Mouse (Mus musculus) heart, embryonic 15.5 days (tissue): ENCODE data around the gene Ccdc106. TPM values are rescaled to one million over a fixed set of nuclear protein-coding genes. Genes with fewer than 3 reads are reported as not detected.
A peak's percentile ranks its signal among the peaks of the same experiment; 100 is the strongest.

Source experiments
- ATAC-seq: fragments of 200-750 bp; cut with Nextera tagmentation; replicated peaks from 2 replicates; pipeline ENCODE4 v1.8.0; 2017; ENCODE audit warnings: low read depth, moderate TSS enrichment; ENCODE audit not compliant: insufficient number of reproducible peaks, insufficient read depth, low FRiP score
- H3K27ac ChIP-seq: fragments of 300-500 bp; sonication (generic); 2 replicates; pipeline ENCODE4 v1.5.1; 2015; ENCODE audit warnings: mild to moderate bottlenecking, inconsistent platforms
- H3K27me3 ChIP-seq: fragments of 300-500 bp; sonication (generic); 2 replicates; pipeline ENCODE4 v1.6.1; 2015; ENCODE audit warnings: inconsistent platforms
- H3K36me3 ChIP-seq: fragments of 300-500 bp; sonication (generic); 2 replicates; pipeline ENCODE4 v1.6.1; 2015; ENCODE audit warnings: mild to moderate bottlenecking, inconsistent platforms
- H3K4me1 ChIP-seq: fragments of 300-500 bp; sonication (generic); replicated peaks from 2 replicates; pipeline ENCODE4 v1.6.1; 2015; ENCODE audit warnings: inconsistent platforms
- H3K4me2 ChIP-seq: fragments of 300-500 bp; sonication (generic); 2 replicates; pipeline ENCODE4 v1.6.1; 2015; ENCODE audit warnings: inconsistent platforms, mild to moderate bottlenecking, moderate library complexity
- H3K4me3 ChIP-seq: fragments of 300-500 bp; sonication (generic); 2 replicates; pipeline ENCODE4 v1.5.1; 2015; ENCODE audit warnings: mild to moderate bottlenecking, inconsistent platforms
- H3K9ac ChIP-seq: fragments of 300-500 bp; sonication (generic); 2 replicates; pipeline ENCODE4 v1.6.1; 2015; ENCODE audit warnings: mild to moderate bottlenecking, inconsistent platforms
- H3K9me3 ChIP-seq: fragments of 300-500 bp; sonication (generic); replicated peaks from 2 replicates; pipeline ENCODE4 v1.6.1; 2016; ENCODE audit warnings: inconsistent platforms
- WGBS: fragments of 180-500 bp; shearing (Covaris S2); methylation state at CpG from one replicate; pipeline ENCODE4 v1.1.7; 2015; ENCODE audit warnings: mixed read lengths; 5-methylcytosine and 5-hydroxymethylcytosine counted together
- polyA plus RNA-seq: library from polyadenylated mRNA; unstranded; fragments of >200 nt; fragmentation: Nextera tagmentation; extraction: Ambion mirVana; gene quantifications from 2 replicates; pipeline ENCODE4 v1.2.1, GENCODE M21; 2015

The Ccdc106 gene
- polyA plus RNA-seq, 1 experiment from 2014 or later: 1.7 TPM

DNA sequence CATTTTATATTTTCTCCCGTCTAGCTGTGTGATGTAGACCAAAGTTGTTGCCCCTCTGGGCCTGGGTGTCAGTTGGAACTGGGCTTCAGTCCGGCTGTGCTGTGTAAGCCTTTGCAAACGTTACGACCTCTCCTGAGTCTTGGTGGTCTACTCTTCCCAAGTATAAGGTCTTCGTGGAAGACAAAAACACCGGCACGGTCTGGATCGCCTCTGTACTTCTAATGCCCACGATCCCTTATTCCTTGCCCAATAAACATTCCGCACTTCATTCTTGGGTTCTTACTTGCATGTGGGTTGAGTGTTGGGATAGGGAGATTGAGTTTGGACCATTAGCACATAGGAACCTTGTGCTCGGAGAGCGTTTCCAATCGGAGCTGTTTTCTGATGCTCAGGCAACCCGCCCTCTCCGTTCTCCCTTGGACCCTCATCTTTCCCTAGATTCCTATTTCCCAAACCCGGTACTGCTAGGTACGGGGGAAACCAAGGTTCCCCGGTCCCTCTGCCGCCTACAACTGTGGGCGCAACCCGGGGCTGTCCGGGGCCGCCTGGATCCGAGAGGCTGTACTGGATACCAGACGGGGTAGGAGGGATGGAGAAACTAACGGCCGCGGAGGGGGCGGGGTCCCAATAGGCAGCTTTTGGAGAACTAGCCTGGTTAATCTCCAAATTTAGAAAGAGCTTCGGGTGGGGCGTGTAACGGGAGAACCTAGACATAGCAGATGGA is 33.3 kb downstream of the Ccdc106 start:
- H3K4me1 ChIP-seq: peaks cover 40% of the 10 kb centered on the region
- peaks cover 70% of the 10 kb centered on the region for H3K27me3 ChIP-seq
- 9% methylated on average over 32 of the region's 32 CpGs for WGBS
- ATAC-seq: no peak
- peak overlapping the region; percentile 89 for H3K4me3 ChIP-seq
- H3K9ac ChIP-seq: no peak overlapping the region
- H3K27ac ChIP-seq: no peak overlapping the region
- H3K4me2 ChIP-seq: peak overlapping the region; percentile 96
- H3K9me3 ChIP-seq: no peaks in the 10 kb centered on the region
- no peaks in the 10 kb centered on the region for H3K36me3 ChIP-seq

DNA sequence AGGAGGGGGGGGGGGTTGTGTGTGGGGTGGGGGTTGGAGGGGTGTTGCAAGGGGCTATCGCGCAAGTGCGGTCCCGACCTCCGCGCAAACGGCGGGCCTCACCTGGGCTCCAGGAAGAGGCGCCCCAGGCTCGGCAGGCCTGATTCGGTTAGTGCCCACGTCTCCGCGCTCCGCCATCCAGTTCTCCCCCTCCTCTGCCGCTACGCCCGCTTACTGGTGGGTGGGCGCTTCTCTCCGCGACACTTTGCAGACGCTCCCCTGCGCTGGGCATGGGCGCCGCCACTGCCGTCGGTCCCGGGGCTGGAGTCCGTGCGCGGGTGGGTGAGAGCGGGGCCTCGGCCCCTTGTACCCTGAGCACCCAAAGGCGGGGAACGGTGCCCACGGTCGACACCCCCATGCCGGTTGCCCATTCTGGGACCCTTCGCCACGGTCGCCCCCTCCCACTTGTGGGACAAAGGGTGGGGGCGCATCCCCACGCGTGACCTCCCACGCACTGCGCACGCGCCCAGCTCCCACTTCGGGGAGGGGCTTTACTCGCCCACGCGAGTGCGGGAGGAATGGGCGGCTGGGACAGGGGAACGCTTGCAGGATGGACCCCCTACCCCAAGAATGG is 36.4 kb downstream of the Ccdc106 start:
- Histone ChIP-seq H3K27me3 (peaks cover 72% of the 10 kb centered on the region), H3K4me2 (peak overlapping the region; percentile 66), H3K9me3 (no peaks in the 10 kb centered on the region), H3K4me1 (peaks cover 42% of the 10 kb centered on the region), H3K36me3 (no peaks in the 10 kb centered on the region), H3K4me3 (peak overlapping the region; percentile 47), H3K27ac (no peak overlapping the region), H3K9ac (peak overlapping the region; percentile 57)
- WGBS: 4% methylated on average over 54 of the region's 55 CpGs
- ATAC-seq: no peak

DNA sequence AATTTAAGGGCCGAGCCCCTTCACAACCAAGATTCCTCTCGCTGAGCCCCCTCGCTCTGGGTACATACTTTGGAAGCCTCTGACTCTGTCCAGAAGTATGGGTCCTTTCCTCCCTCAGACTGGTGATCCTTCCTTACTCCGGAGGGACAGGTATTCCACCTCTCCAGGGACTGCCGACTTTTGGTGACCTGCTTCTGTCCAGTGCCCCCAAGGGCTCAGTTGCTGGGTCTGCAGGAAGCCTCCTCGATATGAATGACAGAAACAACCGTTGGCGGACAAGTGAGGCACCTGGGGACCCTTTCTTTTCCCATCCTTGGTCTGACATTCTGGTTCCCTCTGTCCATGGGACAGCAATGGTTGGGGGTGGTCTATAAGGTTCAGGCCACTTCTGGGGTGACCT is 37.0 kb downstream of the Ccdc106 start:
- Histone ChIP-seq H3K4me2 (peak overlapping the region; percentile 66; the same call in 1 of the 2 replicates), H3K27me3 (peaks cover 65% of the 10 kb centered on the region), H3K27ac (no peak overlapping the region), H3K9ac (no peak overlapping the region), H3K9me3 (no peaks in the 10 kb centered on the region), H3K36me3 (no peaks in the 10 kb centered on the region), H3K4me1 (peaks cover 36% of the 10 kb centered on the region), H3K4me3 (peak overlapping the region; percentile 47; the same call in 1 of the 2 replicates)
- no peak for ATAC-seq
- WGBS: 25% methylated on average over 8 of the region's 8 CpGs

DNA sequence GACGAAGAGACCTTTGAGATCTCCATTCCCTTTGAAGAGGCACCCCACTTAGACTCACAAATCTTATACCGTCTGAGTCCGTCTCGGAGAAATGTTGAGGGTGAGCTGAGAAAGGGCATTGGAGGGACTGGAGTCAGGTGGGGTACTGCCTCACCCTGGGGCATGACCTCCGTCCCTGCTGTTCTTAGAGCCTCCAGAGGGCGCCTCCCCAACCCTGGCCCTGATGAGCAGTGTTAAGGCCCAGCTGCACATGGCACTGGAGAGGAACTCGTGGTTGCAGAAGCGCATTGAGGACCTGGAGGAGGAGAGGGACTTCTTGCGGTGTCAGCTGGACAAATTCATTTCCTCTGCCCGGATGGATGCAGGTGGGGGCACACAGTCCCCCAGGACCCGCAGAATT is 37.5 kb downstream of the Ccdc106 start:
- Histone ChIP-seq H3K9ac (no peak overlapping the region), H3K27me3 (peaks cover 61% of the 10 kb centered on the region), H3K36me3 (no peaks in the 10 kb centered on the region), H3K9me3 (no peaks in the 10 kb centered on the region), H3K4me1 (peaks cover 32% of the 10 kb centered on the region), H3K4me3 (0 out of 2 replicates have a peak overlapping the region, but pooled peaks have one; percentile 47), H3K4me2 (no peak overlapping the region), H3K27ac (no peak overlapping the region)
- 33% methylated on average over 11 of the region's 11 CpGs for WGBS
- ATAC-seq: no peak

DNA sequence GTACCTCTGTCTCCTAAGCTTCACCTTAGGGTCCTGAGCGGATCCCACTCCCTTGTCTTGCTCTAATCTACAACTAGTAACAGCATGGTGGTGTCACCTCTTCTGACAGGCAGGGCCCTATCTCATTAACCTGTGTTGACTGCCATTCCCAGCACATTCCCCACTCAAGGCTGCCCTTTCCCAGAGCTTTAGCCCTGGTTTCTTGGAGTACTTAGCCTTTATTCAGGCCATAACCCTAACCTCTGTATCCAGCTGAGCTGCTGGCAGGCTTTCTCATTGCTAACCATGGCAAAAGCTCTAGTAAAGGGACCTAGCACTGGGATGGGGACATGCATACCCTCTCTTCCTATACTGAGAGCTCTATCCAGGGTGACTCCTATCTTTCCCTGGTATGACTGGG is 38.3 kb downstream of the Ccdc106 start:
- H3K9me3 ChIP-seq: no peaks in the 10 kb centered on the region
- H3K4me2 ChIP-seq: no peak overlapping the region
- no peaks in the 10 kb centered on the region for H3K36me3 ChIP-seq
- ATAC-seq: no peak
- WGBS: 82% methylated on average over 1 of the region's 1 CpGs
- no peak overlapping the region for H3K4me3 ChIP-seq
- H3K9ac ChIP-seq: no peak overlapping the region
- no peak overlapping the region for H3K27ac ChIP-seq
- H3K4me1 ChIP-seq: peaks cover 30% of the 10 kb centered on the region
- peaks cover 53% of the 10 kb centered on the region for H3K27me3 ChIP-seq

DNA sequence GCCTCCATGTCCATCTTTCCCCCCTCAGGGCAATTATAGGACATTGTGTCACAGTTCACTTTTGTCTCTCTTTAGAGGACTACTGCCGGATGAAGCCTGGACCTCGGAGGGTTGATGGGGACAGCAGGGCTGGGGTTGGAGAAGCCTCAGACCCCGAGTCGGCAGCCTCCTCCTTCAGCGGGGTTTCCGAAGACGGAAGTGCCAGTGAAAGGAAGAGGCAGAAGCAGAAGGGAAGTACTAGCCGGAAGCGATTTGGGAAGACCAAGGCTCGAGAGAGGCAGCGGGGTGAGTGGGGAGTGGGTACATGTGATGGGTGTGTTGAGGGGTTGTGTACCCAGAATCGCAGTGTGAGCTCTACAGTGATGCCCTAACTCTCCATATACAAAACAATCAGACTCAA is 39.1 kb downstream of the Ccdc106 start:
- Histone ChIP-seq H3K27ac (no peak overlapping the region), H3K4me3 (no peak overlapping the region), H3K4me1 (peaks cover 33% of the 10 kb centered on the region), H3K9me3 (no peaks in the 10 kb centered on the region), H3K9ac (no peak overlapping the region), H3K36me3 (no peaks in the 10 kb centered on the region), H3K27me3 (peaks cover 45% of the 10 kb centered on the region), H3K4me2 (no peak overlapping the region)
- WGBS: 86% methylated on average over 12 of the region's 12 CpGs
- no peak for ATAC-seq

DNA sequence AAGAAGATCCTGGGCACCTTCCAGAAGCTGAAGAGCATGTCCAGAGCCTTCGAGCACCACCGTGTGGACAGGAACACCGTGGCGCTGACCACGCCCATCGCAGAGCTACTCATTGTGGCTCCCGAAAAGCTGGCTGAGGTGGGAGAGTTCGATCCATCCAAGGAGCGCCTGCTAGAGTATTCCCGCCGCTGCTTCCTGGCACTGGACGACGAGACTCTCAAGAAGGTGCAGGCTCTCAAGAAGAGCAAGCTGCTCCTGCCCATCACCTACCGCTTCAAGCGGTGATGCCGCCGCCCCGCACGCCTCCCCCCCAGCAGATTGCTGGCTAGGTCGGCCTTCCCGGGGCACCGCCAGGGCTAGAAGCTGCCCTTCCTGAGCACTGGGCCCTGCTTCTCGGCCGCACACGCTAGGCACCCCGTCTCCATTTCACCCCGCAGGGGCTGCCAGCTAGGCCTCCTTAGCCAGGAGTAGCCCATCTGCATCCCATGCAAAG is 39.9 kb downstream of the Ccdc106 start:
- no peak for ATAC-seq
- Histone ChIP-seq H3K4me1 (peaks cover 38% of the 10 kb centered on the region), H3K36me3 (no peaks in the 10 kb centered on the region), H3K4me2 (peak overlapping the region; percentile 97), H3K27ac (peak overlapping the region; percentile 97), H3K27me3 (peaks cover 36% of the 10 kb centered on the region), H3K9me3 (no peaks in the 10 kb centered on the region), H3K4me3 (peak overlapping the region; percentile 61), H3K9ac (peak overlapping the region; percentile 73)
- 4% methylated on average over 27 of the region's 27 CpGs for WGBS

DNA sequence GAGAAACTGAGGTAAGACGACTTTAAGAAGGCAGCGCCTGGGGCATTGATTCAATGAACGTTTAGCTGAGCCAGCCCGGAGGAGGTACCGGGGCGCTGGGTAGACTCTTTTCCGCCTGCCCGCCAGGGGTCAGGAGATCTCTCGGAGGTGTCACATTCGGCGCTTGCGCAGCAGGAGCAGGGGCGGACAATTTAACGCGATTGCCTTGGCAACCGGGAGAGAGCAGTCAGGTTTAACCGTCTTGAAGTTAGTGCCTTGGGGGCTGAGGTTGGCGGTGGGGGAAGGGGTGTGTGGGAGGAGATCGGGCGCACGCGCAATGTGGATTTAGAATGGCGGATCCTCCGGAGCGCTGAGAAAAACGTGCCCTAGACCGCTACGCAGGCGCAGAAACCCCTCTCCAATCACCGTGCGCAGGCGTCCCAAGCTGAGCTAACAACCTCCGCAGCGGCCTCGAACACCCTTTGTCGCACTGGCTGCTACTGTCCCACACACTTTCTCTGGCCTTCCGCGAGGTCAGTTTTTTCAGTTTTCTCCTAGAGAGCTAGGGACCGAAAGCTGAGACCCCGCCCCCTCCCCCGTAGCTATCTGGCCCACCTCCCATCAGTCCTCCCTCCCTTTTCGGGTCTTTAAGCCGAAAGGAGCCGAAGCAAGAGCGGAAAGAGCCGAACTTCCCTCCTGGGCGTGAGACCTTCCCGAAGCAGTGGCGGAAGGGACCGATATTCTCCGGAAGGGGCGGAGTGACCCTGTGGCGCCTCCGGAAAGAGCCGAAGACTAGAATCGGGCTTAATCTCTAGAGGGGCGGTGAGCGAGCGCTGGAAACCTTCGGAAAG is 40.8 kb downstream of the Ccdc106 start:
- Histone ChIP-seq H3K9me3 (no peaks in the 10 kb centered on the region), H3K4me2 (peak overlapping the region; percentile 97), H3K27ac (peak overlapping the region; percentile 97), H3K9ac (peak overlapping the region; percentile 73), H3K36me3 (no peaks in the 10 kb centered on the region), H3K4me1 (peaks cover 44% of the 10 kb centered on the region), H3K27me3 (peaks cover 28% of the 10 kb centered on the region), H3K4me3 (peak overlapping the region; percentile 61)
- under 1% methylated on average over 60 of the region's 60 CpGs for WGBS
- peak; percentile 88 for ATAC-seq

DNA sequence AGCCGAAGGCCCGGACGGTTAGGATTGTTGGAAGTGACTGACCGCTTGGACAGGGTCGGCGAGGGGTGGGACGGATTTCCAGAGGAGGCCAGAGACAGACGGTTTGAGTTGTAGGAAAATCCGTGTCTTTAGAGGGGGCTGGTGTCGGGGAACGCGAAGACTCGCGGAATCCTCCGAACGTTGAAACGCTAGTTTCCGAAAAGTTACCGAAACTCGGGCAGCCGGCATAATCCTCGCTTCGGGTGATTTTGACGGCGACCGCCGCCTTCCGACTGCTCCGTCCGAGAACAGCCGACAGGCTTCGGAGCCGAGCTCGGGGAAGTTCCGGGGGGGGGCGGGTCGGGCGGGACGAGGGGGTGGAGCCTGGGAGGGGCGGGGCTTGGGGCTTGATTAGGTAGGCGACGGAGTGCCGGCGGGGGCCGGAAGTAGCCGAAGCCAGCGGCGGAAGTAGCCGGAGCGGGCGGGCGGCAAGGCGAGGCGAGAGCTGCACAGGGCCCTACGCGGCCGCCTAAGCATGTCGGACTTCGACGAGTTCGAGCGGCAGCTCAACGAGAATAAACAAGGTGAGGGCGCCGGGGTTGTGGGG is 41.5 kb downstream of the Ccdc106 start, which contains the start of gene U2af2:
U2af2 (plus strand) TSS at position 370 of the 586 bp plus-strand sequence.
- peak within 1 kb of the TSS; percentile 97 for H3K27ac ChIP-seq
- peak within 1 kb of the TSS; percentile 79 for H3K9ac ChIP-seq
- peak; percentile 83 for ATAC-seq
- peaks cover 20% of the 10 kb centered on the region for H3K27me3 ChIP-seq
- H3K4me3 ChIP-seq: peak within 1 kb of the TSS; percentile 61
- peak within 1 kb of the TSS; percentile 97 for H3K4me2 ChIP-seq
- under 1% methylated on average over 50 of the region's 65 CpGs for WGBS
- H3K4me1 ChIP-seq: peaks cover 39% of the 10 kb centered on the region
- peaks cover 7% of the 10 kb centered on the region for H3K36me3 ChIP-seq
- H3K9me3 ChIP-seq: no peaks in the 10 kb centered on the region

DNA sequence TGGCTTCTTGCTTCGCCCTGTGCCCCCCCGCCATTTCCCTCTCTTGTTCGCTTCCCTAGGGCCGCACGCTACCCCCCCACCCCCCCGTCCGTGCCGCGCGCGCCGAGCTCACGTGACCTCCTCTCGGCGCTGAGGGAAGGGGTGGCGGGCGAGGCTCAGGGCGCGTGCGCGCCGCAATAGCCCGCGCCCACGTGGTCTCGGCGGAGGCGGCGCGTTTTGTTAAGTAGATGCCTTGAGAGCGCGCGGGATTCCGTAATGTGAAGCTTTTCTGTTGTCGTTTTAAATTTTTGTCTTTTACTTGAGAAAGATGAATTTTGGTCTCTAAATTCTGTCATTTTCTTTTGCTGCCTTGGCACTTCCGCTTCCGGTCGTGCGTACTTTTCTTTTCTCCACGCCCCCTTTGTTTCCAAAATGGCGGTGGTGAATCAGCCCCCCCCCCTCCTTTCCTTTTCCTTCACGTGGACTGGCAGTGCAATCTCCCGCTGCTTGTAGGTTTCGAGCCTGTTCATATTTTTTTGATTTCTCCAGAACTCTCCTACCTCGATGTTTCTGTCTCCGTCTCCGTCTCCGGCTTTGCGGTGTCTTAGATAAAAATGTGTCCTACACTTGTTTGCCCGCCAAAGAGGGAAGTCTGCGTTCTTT is 42.1 kb downstream of the Ccdc106 start:
- peak; percentile 50 for ATAC-seq
- under 1% methylated on average over 51 of the region's 51 CpGs for WGBS

More for the DNA sequence above, 42.1 kb downstream of the Ccdc106 start:
- Histone ChIP-seq H3K4me3 (peak overlapping the region; percentile 61), H3K27ac (peak overlapping the region; percentile 97), H3K9me3 (no peaks in the 10 kb centered on the region), H3K9ac (peak overlapping the region; percentile 79), H3K4me1 (peaks cover 35% of the 10 kb centered on the region), H3K36me3 (peaks cover 13% of the 10 kb centered on the region), H3K4me2 (peak overlapping the region; percentile 97), H3K27me3 (peaks cover 14% of the 10 kb centered on the region)
